Mouse (Mus musculus): Measurements from ENCODE around the gene Zfp709.
"Not testable (repeated sequence)": the region's sequence is repeated elsewhere in the genome, so short reads cannot be mapped to it uniquely, and the experiment has no call there.

Zfp709 gene

GRCm38 (mm10) chr8:71881618-71882274, at the start of gene Zfp709:
TSS of gene Zfp709 (plus strand) at chr8:71882019.
- peak; percentile 77 for DNase-seq (ENCODE audit: low read depth, low spot score)

DNA sequence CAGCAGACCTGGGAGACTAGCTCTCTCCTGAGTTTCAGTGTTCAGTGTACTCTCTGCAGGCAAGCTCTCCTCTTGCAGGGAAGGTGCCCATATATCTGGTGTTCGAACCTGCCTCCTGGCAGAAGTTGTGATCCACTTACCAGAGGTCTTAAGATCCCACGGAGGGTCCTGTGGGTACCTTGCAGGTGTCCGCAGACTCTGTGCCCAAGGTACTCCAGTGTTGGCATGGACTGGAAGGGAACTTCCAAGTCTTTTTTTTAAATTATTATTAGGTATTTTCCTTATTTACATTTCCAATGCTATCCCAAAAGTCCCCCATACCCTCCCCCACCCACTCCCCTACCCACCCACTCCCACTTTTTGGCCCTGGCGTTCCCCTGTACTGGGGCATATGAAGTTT, 43.6 kb upstream of the Zfp709 start:
- not testable (repeated sequence) for DNase-seq (ENCODE audit: low read depth, low spot score)

DNA sequence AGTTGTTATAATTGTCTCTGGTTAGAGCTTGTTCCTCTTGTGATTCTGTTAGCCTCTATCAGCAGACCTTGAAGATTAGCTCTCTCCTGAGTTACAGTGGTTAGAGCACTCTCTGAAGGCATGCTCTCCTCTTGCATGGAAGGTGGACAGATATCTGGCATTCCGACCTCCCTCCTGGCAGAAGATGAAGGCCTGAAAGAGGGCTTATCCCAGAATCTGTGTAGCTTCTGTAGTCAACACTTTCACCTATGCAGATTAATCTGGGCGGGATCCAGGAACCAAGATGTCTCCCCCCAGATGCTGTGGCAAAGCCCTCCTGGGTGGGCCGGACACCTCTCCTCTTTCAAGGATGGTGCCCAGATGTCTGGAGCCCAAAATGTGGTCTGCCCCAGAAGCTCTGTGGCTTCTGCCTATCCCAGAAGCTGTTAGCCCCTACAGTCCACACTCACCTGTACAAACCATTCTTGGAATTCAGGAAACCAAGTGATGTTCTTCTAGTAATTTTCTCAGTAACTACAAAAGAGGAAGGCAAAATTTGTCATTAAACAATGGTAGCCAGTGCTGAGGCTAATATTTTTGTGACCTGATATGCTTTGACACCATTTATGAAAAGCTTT, 40.5 kb upstream of the Zfp709 start:
- DNase-seq (ENCODE audit: low read depth, low spot score): not testable (repeated sequence)

DNA sequence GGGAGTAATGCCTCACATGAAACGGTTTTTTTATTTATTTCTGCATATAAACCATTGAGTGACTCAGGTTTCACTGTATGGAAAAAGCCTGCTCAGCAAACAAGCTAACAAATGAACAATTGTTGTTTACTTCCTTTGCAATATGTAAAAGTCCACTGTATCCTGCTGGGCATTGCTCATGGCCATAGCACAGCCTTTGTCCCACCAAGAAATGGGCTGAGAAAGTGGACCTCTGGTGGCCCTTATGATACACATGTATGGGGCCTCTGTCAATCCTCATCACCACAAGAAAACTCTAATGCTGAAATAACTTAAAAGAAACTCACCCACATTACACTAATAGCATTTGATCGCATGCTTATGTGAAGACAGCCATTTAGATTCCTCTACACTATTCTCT, 39.3 kb upstream of the Zfp709 start:
- DNase-seq (ENCODE audit: low read depth, low spot score): not testable (repeated sequence)

- not testable (repeated sequence) for DNase-seq (ENCODE audit: low read depth, low spot score)
Observed at GRCm38 (mm10) chr8:71844453-71844852, 37.4 kb upstream of the Zfp709 start.

- not testable (repeated sequence) for DNase-seq (ENCODE audit: low read depth, low spot score)
Observed at GRCm38 (mm10) chr8:71845993-71846483, 35.8 kb upstream of the Zfp709 start.

DNA sequence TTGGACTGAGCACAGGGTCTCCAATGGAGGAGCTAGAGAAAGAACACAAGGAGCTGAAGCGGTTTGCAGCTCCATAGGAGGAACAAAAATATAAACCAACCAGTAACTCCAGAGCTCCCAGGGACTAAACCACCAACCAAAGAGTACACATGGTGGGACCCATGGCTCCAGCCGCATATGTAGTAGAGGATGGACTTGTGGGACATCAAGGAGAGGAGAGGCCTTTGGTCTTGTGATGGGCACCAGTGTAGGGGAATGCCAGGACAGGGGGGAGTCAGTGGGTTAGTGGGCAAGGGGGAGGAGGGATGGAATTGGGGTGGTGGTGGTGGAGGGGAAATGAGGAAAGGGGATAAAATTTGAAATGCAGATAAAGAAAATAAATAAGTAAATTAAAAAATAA, 35.1 kb upstream of the Zfp709 start:
- not testable (repeated sequence) for DNase-seq (ENCODE audit: low read depth, low spot score)

GRCm38 (mm10) chr8:71851014-71851413, 30.8 kb upstream of the Zfp709 start:
- not testable (repeated sequence) for DNase-seq (ENCODE audit: low read depth, low spot score)

GRCm38 (mm10) chr8:71853360-71853759, 28.5 kb upstream of the Zfp709 start:
- not testable (repeated sequence) for DNase-seq (ENCODE audit: low read depth, low spot score)

- not testable (repeated sequence) for DNase-seq (ENCODE audit: low read depth, low spot score)
Observed at GRCm38 (mm10) chr8:71856630-71857328, 25.0 kb upstream of the Zfp709 start.

GRCm38 (mm10) chr8:71857364-71857763, 24.5 kb upstream of the Zfp709 start:
- DNase-seq (ENCODE audit: low read depth, low spot score): not testable (repeated sequence)

DNA sequence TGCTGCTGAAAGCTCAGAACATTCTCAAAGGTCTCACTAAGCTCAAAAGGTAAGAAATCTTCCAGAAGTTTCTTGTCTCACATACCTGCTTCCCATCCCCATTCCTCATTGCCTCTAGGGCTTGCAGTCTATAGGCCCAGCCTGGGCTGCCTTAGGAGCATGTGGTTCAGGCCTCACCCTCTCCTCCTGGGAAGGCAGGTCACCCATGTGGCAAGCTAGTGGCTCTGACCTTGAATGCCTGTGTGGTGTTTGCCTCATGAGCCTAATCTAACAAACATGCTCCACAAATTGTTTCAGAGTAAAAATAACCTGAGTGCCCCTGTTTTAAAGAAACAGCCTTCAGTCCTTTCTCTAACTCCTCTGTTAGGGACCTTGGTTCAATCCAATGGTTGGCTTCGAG, 20.3 kb upstream of the Zfp709 start:
- not testable (repeated sequence) for DNase-seq (ENCODE audit: low read depth, low spot score)

DNA sequence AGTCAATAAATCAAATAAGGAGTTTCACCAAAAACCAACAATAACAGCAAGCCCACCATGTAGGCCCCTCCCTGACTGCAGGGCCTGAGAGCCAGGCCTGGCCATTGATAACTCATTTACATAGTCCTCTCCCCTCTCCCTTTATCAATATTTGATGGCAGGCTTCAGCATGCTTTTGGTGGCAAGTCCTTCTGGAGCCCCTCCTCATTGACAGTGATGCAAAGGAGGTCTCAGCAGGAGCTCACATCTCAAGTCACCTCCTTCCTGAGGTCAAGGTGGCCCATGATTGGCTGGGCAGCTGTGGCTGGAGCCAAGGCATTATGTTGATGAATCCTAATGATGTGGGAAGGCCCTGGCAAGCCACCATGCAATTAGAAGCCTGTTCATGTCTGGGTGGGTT, 19.8 kb upstream of the Zfp709 start:
- DNase-seq (ENCODE audit: low read depth, low spot score): not testable (repeated sequence)

GRCm38 (mm10) chr8:71900666-71901065, 18.8 kb downstream of the Zfp709 start:
- DNase-seq (ENCODE audit: low read depth, low spot score): not testable (repeated sequence)

DNA sequence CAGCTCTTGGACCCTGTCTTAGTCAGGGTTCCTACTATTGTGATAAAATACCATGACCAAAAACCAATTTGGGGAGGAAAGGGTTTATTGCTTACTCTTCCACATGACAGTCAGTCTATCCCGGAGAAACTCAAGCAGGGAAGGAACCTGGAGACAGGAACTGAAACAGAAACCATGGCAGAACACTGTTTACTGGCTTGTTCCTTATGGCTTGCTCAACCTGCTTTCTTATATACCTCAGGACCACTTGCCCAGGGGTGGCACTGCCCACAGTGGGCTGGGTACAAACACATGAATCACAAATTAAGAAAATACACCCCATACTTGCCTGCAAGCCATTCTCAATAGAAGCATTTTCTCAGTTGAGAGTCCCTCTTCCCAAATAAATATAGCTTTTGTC, 21.3 kb downstream of the Zfp709 start:
- not testable (repeated sequence) for DNase-seq (ENCODE audit: low read depth, low spot score)

- DNase-seq (ENCODE audit: low read depth, low spot score): no peak
Observed at GRCm38 (mm10) chr8:71906809-71907208, 25.0 kb downstream of the Zfp709 start.

DNA sequence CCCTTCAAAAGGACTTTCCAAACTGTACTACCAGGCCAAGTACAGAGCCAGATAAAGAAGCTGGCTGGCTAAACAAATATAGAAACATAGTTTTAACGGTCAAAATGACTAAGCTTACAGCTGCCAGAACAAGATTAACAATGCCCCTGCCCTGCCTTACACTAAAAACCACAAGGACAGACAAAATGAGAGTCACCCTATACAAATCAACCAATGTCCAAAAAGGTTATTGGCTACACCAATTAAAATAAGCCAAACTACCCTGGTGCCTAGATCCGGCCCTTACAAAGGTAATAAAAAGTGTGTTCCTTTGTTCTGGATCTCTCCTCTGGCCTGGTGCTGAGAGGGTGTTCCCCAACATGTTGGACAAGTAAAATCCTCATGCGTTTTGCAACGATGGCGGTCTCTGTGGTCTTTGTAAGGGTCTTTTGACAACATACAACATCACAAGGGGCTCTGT, 26.0 kb downstream of the Zfp709 start:
- no peak for DNase-seq (ENCODE audit: low read depth, low spot score)

DNA sequence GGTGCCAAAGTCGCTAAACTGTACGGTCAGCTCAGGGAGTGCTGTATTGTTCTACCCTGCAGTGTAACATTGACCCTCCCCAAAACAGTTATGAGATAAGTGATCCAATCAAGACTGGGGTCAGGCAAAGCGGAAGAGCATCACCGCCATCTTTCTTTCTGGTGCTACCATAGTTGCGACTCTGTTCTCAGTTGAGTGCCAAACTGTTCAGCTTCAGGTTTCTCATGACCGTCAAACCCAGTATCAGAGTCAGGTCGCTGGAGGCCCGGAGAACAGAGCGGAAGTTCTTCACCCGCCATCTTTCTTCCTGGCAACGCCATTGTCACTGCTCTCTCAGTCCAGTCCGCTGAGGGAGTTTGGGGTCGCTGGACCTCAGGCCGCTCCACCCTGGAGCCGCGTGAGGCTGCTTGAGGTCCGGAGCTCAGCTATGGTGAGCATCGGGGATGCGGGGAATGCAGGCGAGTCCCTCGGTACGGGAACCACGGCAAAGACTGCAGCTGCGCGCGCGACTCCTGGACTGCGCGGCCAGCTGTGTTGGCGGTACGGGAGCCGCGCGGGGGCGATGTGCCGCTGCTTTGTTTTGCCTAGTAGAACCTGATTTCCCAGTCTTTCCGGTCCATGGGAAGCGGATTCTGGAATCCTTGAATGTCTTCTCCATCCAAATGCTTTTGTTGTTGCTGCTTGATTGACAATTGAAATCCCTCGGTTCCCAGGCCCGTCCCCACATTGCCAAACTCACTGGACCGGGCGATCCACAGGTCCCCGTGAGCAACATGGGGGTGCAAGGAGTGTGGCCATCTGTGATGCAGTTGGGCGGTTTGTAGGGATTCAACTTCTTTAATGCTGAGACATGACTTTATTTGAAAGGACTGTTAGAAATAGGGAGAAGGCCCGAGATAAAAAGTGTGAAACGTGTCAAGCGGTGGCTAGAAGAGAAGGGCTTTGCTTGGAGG, 26.8 kb downstream of the Zfp709 start, which contains the start of the genes Zfp882 and Zfp617:
Gene Zfp882, plus strand, starts transcription at position 300 of the 953 bp plus-strand sequence.
Gene Zfp617, plus strand, starts transcription at position 327 of the 953 bp plus-strand sequence.
- DNase-seq (ENCODE audit: low read depth, low spot score): peak; percentile 85

- no peak for DNase-seq (ENCODE audit: low read depth, low spot score)
Observed at GRCm38 (mm10) chr8:71912286-71912685, 30.5 kb downstream of the Zfp709 start.

DNA sequence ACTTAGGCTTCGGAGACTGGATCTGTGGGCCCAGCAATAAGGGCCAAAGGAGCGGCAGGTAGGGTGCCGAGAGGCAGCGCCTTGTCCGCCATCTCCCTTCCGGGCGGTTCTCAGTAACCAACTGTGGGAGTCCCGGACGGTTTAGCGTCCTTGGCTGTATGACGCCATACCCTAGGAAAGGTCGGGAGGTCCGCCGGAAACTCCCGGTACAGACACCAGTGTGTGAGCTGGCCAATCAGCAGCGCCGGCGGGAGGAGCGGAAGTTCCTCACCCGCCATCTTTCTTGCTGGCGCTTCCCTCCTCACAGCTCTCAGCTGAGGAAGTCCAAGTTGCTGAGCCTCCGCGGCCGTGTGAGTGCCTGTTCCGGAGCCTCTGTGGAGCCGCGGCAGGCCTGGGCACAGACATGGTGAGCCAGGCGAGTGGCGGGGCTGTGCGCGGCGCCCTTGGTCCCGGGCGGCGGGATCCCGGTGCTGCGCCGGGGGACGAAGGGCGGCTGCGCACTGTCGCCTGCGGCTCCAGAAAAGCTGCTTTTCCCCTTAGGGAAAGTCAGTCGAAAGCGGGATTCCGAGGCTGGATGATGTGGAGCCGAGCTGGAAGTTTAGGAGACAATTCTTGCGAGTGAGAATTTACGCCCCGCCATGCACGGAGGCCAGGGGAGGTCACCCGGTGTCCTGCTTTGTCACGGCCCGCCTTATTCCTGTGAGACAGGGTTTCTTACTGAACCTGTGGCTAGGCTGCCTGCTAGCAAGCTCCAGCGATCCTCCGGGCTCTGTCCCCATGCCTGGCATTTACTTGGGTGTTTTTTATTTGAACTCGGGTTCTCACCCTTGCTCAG, 41.0 kb downstream of the Zfp709 start:
- peak; percentile 94 for DNase-seq (ENCODE audit: low read depth, low spot score)
